Mouse (Mus musculus) megakaryocyte, embryonic 14.5 days (primary cell): ENCODE data around the gene Rbck1. TPM values are rescaled to one million over a fixed set of nuclear protein-coding genes. Genes with fewer than 3 reads are reported as not detected.

Experiments
- H3K27me3 ChIP-seq: replicated peaks from 2 replicates; pipeline ENCODE3; 2012; ENCODE audit warnings: inconsistent platforms
- H3K36me3 ChIP-seq: replicated peaks from 2 replicates; pipeline ENCODE3; 2012; ENCODE audit warnings: low read length, inconsistent platforms, mixed read lengths
- H3K4me1 ChIP-seq: 2 replicates; pipeline ENCODE4 v1.6.1; 2012; ENCODE audit warnings: inconsistent platforms
- H3K4me3 ChIP-seq: replicated peaks from 2 replicates; pipeline ENCODE3; 2012; ENCODE audit warnings: moderate library complexity, mild to moderate bottlenecking, inconsistent platforms
- H3K9me3 ChIP-seq: 2 replicates; pipeline ENCODE4 v1.6.1; 2012; ENCODE audit warnings: inconsistent platforms
- FLI1 ChIP-seq: IDR thresholded peaks from 2 replicates; pipeline ENCODE4 v1.6.1; 2012; ENCODE audit warnings: low read length, inconsistent platforms, mixed read lengths
- GATA1 ChIP-seq: IDR thresholded peaks from 3 replicates; pipeline ENCODE4 v1.6.1; 2012; ENCODE audit warnings: mixed read lengths, low read length, inconsistent platforms, borderline replicate concordance
- polyA plus RNA-seq: library from polyadenylated mRNA; stranded (reverse); fragments of >175 nt; gene quantifications from 2 replicates; pipeline ENCODE4 v1.2.3, GENCODE M21; 2012; ENCODE audit warnings: low replicate concordance; ENCODE audit not compliant: insufficient read depth

Gene Rbck1
- polyA plus RNA-seq, 1 experiment, result 152 TPM

DNA sequence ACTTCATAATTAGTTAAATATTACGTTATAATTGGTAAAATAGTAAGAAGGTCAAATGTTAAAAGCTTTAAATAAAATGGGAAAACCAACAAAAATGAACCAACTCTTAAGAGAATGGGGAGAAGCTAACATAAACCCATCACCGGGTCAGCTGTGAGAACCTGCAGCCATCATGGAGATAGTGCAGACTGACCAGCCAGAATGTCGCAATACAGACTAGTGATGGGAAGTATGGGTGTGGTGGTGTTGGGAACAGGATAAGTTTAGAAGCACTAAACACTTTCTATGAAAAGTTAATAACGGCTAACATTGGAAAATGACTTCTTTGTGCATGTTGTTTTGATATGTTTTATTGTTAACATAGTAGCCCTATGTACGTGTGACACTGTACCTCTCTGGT is 44.9 kb downstream of the Rbck1 start:
- no peaks in the 10 kb centered on the region for H3K4me1 ChIP-seq
- no peaks in the 10 kb centered on the region for H3K9me3 ChIP-seq
- no peak overlapping the region for H3K4me3 ChIP-seq
- no peak for TF ChIP-seq GATA1
- TF ChIP-seq FLI1, result no peak
- peaks cover 58% of the 10 kb centered on the region for H3K36me3 ChIP-seq
- H3K27me3 ChIP-seq, result no peaks in the 10 kb centered on the region

- TF ChIP-seq FLI1, result no peak
- peaks cover 85% of the 10 kb centered on the region for H3K36me3 ChIP-seq
- no peaks in the 10 kb centered on the region for H3K27me3 ChIP-seq
- H3K9me3 ChIP-seq, result no peaks in the 10 kb centered on the region
- H3K4me3 ChIP-seq, result no peak overlapping the region
- H3K4me1 ChIP-seq, result no peaks in the 10 kb centered on the region
Measured at GRCm38 (mm10) chr2:152281407-152281806, 51.0 kb downstream of the Rbck1 start.

GRCm38 (mm10) chr2:152273639-152274038 is 58.8 kb downstream of the Rbck1 start:
- H3K4me3 ChIP-seq, result no peak overlapping the region
- no peaks in the 10 kb centered on the region for H3K9me3 ChIP-seq
- H3K36me3 ChIP-seq, result peaks cover 88% of the 10 kb centered on the region
- H3K27me3 ChIP-seq, result no peaks in the 10 kb centered on the region
- no peak for TF ChIP-seq GATA1
- no peak for TF ChIP-seq FLI1
- H3K4me1 ChIP-seq, result no peaks in the 10 kb centered on the region

Other genes starting within 250 kb of the Rbck1 start
- 30.6 and 45.4 TPM in 2 replicates for gene Srxn1, start 227.1 kb downstream of the Rbck1 start, polyA plus RNA-seq
- gene Tcf15, start 189.1 kb downstream of the Rbck1 start, polyA plus RNA-seq, result 1.2 TPM in 1 of 2 replicates, not detected in the other
- gene Csnk2a1, start 105.8 kb downstream of the Rbck1 start, polyA plus RNA-seq, result 3.4 and 4.4 TPM in 2 replicates
- 6.9 and 22.2 TPM in 2 replicates for gene Tbc1d20, start 38.8 kb downstream of the Rbck1 start, polyA plus RNA-seq
- gene Trib3, start 11.4 kb upstream of the Rbck1 start, polyA plus RNA-seq, result 26.3 and 95.5 TPM in 2 replicates
- gene Nrsn2, start 44.0 kb upstream of the Rbck1 start, polyA plus RNA-seq, result 1.2 TPM in 1 of 2 replicates, not detected in the other
- gene Sox12, start 65.4 kb upstream of the Rbck1 start, polyA plus RNA-seq, result 7.8 and 11.7 TPM in 2 replicates
- gene Zcchc3, start 82.4 kb upstream of the Rbck1 start, polyA plus RNA-seq, result 3.6 and 7.9 TPM in 2 replicates
- gene 6820408C15Rik, start 82.9 kb upstream of the Rbck1 start, polyA plus RNA-seq, result not detected in 2 replicates
- gene Defb23, start 132.0 kb upstream of the Rbck1 start, polyA plus RNA-seq, result not detected in 2 replicates
- not detected in 2 replicates for gene Defb20, start 144.4 kb upstream of the Rbck1 start, polyA plus RNA-seq
- not detected in 2 replicates for gene Defb22, start 157.5 kb upstream of the Rbck1 start, polyA plus RNA-seq
- not detected in 2 replicates for gene Defb26, start 179.0 kb upstream of the Rbck1 start, polyA plus RNA-seq
- not detected in 2 replicates for gene Defb28, start 185.6 kb upstream of the Rbck1 start, polyA plus RNA-seq
- not detected in 2 replicates for gene Defb29, start 207.4 kb upstream of the Rbck1 start, polyA plus RNA-seq
- gene Gm17416, start 236.7 kb upstream of the Rbck1 start, polyA plus RNA-seq, result not detected in 2 replicates
- gene Defb21, start 240.1 kb upstream of the Rbck1 start, polyA plus RNA-seq, result not detected in 2 replicates
- not detected in 2 replicates for gene Defb19, start 247.7 kb upstream of the Rbck1 start, polyA plus RNA-seq